Mouse (Mus musculus): ENCODE data around the gene Zfp526. TPM values are rescaled to one million over a fixed set of nuclear protein-coding genes. Genes with fewer than 3 reads are reported as not detected.

Gene Zfp526
- polyA plus RNA-seq, 1 experiment from 2014 or later, result 1.9 TPM

GRCm38 (mm10) chr7:25275555-25276298 is 54.5 kb downstream of the Zfp526 start:
- Histone ChIP-seq H3K27me3 (replicated peaks; ENCODE audit: control insufficient read depth, insufficient read depth, low read length) (no peaks in the 10 kb centered on the region), H3K9ac (ENCODE audit: low read depth, low read length) (peak overlapping the region; percentile 44), H3K4me1 (ENCODE audit: control insufficient read depth, insufficient read depth, low read length) (peaks cover 45% of the 10 kb centered on the region), H3K4me3 (ENCODE audit: low read length) (no peak overlapping the region), H3K36me3 (ENCODE audit: control insufficient read depth, insufficient read depth, low read length) (peaks cover 2% of the 10 kb centered on the region), H3K27ac (ENCODE audit: low read length) (peak overlapping the region; percentile 43; the same call in 1 of the 2 replicates), H3K9me3 (ENCODE audit: control insufficient read depth, low read length) (no peaks in the 10 kb centered on the region), H3K4me2 (ENCODE audit: low read depth, low read length) (no peak overlapping the region)
- WGBS, result 55% methylated on average over 9 of the region's 9 CpGs
- no peak for ATAC-seq

Small RNAs within 50 kb of the gene (microRNA-seq; reads per million reads assigned to microRNA genes)
- gene Mir7048, result 0.68 reads per million

Other genes starting within 250 kb of the Zfp526 start
- 151 and 153 TPM in 2 replicates for gene Rabac1, start 248.7 kb upstream of the Zfp526 start, polyA plus RNA-seq (2015; fragmentation: Nextera tagmentation; extraction: Ambion mirVana)
- gene Atp1a3, start 215.5 kb upstream of the Zfp526 start, polyA plus RNA-seq (2015; fragmentation: Nextera tagmentation; extraction: Ambion mirVana), result 3.5 and 3.9 TPM in 2 replicates
- 1.5 and 1.9 TPM in 2 replicates for gene Grik5, start 149.1 kb upstream of the Zfp526 start, polyA plus RNA-seq (2015; fragmentation: Nextera tagmentation; extraction: Ambion mirVana)
- 23.1 and 23.3 TPM in 2 replicates for gene Zfp574, start 148.9 kb upstream of the Zfp526 start, polyA plus RNA-seq (2015; fragmentation: Nextera tagmentation; extraction: Ambion mirVana)
- gene Pou2f2, start 41.7 kb upstream of the Zfp526 start, polyA plus RNA-seq (2015; fragmentation: Nextera tagmentation; extraction: Ambion mirVana), result 1.0 and 1.2 TPM in 2 replicates
- 11.3 and 11.9 TPM in 2 replicates for gene Dedd2, start 810 bp upstream of the Zfp526 start, polyA plus RNA-seq (2015; fragmentation: Nextera tagmentation; extraction: Ambion mirVana)
- 4.0 and 5.9 TPM in 2 replicates for gene Gsk3a, start 16.4 kb downstream of the Zfp526 start, polyA plus RNA-seq (2015; fragmentation: Nextera tagmentation; extraction: Ambion mirVana)
- gene Erf, start 29.3 kb downstream of the Zfp526 start, polyA plus RNA-seq (2015; fragmentation: Nextera tagmentation; extraction: Ambion mirVana), result 6.6 and 7.9 TPM in 2 replicates
- 17.3 and 19.9 TPM in 2 replicates for gene Cic, start 46.3 kb downstream of the Zfp526 start, polyA plus RNA-seq (2015; fragmentation: Nextera tagmentation; extraction: Ambion mirVana)
- 175 and 180 TPM in 2 replicates for gene Pafah1b3, start 76.6 kb downstream of the Zfp526 start, polyA plus RNA-seq (2015; fragmentation: Nextera tagmentation; extraction: Ambion mirVana)
- 0.56 and 0.93 TPM in 2 replicates for gene Prr19, start 80.0 kb downstream of the Zfp526 start, polyA plus RNA-seq (2015; fragmentation: Nextera tagmentation; extraction: Ambion mirVana)
- 0.61 and 1.1 TPM in 2 replicates for gene Tmem145, start 84.7 kb downstream of the Zfp526 start, polyA plus RNA-seq (2015; fragmentation: Nextera tagmentation; extraction: Ambion mirVana)
- 6.8 and 7.1 TPM in 2 replicates for gene Megf8, start 95.7 kb downstream of the Zfp526 start, polyA plus RNA-seq (2015; fragmentation: Nextera tagmentation; extraction: Ambion mirVana)
- 0.69 and 1.1 TPM in 2 replicates for gene Cnfn, start 148.3 kb downstream of the Zfp526 start, polyA plus RNA-seq (2015; fragmentation: Nextera tagmentation; extraction: Ambion mirVana)
- gene Lipe, start 177.3 kb downstream of the Zfp526 start, polyA plus RNA-seq (2015; fragmentation: Nextera tagmentation; extraction: Ambion mirVana), result 9.1 and 11.8 TPM in 2 replicates
- 0.18 and 0.43 TPM in 2 replicates for gene Cxcl17, start 191.5 kb downstream of the Zfp526 start, polyA plus RNA-seq (2015; fragmentation: Nextera tagmentation; extraction: Ambion mirVana)